Comparison of ENCODE assay signal across 9 mouse cellular contexts in genomic region chr1:152400556-152401540, GRCm38 (mm10). TPM values are rescaled to one million over a fixed set of nuclear protein-coding genes. Genes with fewer than 3 reads are reported as not detected.
A peak's percentile ranks its signal among the peaks of the same experiment; 100 is the strongest.
DNase-seq lines count a peak whose midpoint lies in the region; ATAC-seq and TF ChIP-seq lines count a peak whose summit lies in the region.
"Had no signal": no experiment of that assay in that cellular context is flagged by ENCODE, and none has a peak within 500 bp of the region (broad histone marks: within the 10 kb centered on the region; RNA-seq: fewer than 3 reads in every experiment).

No protein-coding gene starts in this region.

- TF ChIP-seq EP300 in heart, adult 2 months (IDR thresholded peaks at IDR 0.05; ENCODE audit: insufficient read depth, low read depth, low read length), result no peak

- H3K9ac ChIP-seq in heart, adult 2 months (ENCODE audit: low read depth, low read length), result peak overlapping the region; percentile 85
- H3K9ac ChIP-seq in liver, embryonic 11.5 days (ENCODE audit: low read depth, low read length), result no peak overlapping the region

- peak overlapping the region; percentile 79 for H3K27ac ChIP-seq in heart, adult 2 months
- peak overlapping the region; percentile 87 for H3K27ac ChIP-seq in hindbrain, embryonic 10.5 days
- no peak overlapping the region for H3K27ac ChIP-seq in liver, embryonic 11.5 days (ENCODE audit: low read depth, low read length)

- DNase-seq in heart, adult 2 months, result peak; percentile 24 to 34
- DNase-seq in heart, postnatal 10 days, result no peak
- peak; percentile 30 for DNase-seq in embryo, embryonic 10.5 days (ENCODE audit: low spot score)
- peak; percentile 7 for DNase-seq in hindbrain, embryonic 10.5 days (ENCODE audit: low spot score)
- DNase-seq in liver, embryonic 11.5 days (ENCODE audit: low spot score), result peak; percentile 34
- DNase-seq in right cerebral cortex, postnatal 36 days (ENCODE audit: low spot score in 2 of 2), result peak; percentile 44 to 57
- no peak for DNase-seq in thymus, postnatal 36 days
- no peak for DNase-seq in thymus, adult 18-20 months

- intact Hi-C loops in heart, adult 2 months (cut with DNase I), result loop anchor here (2.0 to 5.0 kb wide), 4 partner anchors 22 to 111 kb away; no protein-coding TSS in a partner anchor
- intact Hi-C loops in heart, postnatal 10 days (cut with DNase I), result loop anchor here (5.0 kb wide), 2 partner anchors 56 to 96 kb away; no protein-coding TSS in a partner anchor

- H3K4me2 ChIP-seq in liver, embryonic 11.5 days, result peak overlapping the region; percentile 71

- H3K36me3 ChIP-seq in heart, adult 2 months (ENCODE audit: control insufficient read depth, insufficient read depth, low read length), result no peaks in the 10 kb centered on the region
- H3K36me3 ChIP-seq in hindbrain, embryonic 10.5 days, result no peaks in the 10 kb centered on the region
- H3K36me3 ChIP-seq in liver, embryonic 11.5 days (ENCODE audit: control insufficient read depth, insufficient read depth, low read length), result no peaks in the 10 kb centered on the region

- 23% methylated on average over 14 of the region's 14 CpGs for WGBS in heart, adult 2 months
- WGBS in hindbrain, embryonic 10.5 days, result 20% methylated on average over 14 of the region's 14 CpGs
- 26% methylated on average over 14 of the region's 14 CpGs for whole genome bisulfite sequencing in liver, embryonic 11.5 days

- H3K9me3 ChIP-seq in hindbrain, embryonic 10.5 days, result 0 out of 2 replicates have a peak, but pooled peaks cover 3% of the 10 kb centered on the region
- H3K9me3 ChIP-seq in liver, embryonic 11.5 days (ENCODE audit: control insufficient read depth, low read length), result no peaks in the 10 kb centered on the region; the same call in 1 of the 2 replicates

- ATAC-seq in liver, embryonic 11.5 days (replicated peaks; ENCODE audit: low FRiP score), result no peak

- H3K4me1 ChIP-seq in heart, adult 2 months (ENCODE audit: control insufficient read depth, insufficient read depth, low read length), result peaks cover 5% of the 10 kb centered on the region
- peaks cover 20% of the 10 kb centered on the region for H3K4me1 ChIP-seq in hindbrain, embryonic 10.5 days (replicated peaks)
- H3K4me1 ChIP-seq in liver, embryonic 11.5 days (replicated peaks; ENCODE audit: control insufficient read depth, insufficient read depth, low read length), result no peaks in the 10 kb centered on the region

- peak; percentile 53 for TF ChIP-seq POLR2A in heart, adult 2 months (IDR thresholded peaks at IDR 0.05; ENCODE audit: insufficient read depth, low read depth, low read length)

- peak overlapping the region; percentile 82 for H3K4me3 ChIP-seq in heart, adult 2 months
- peak overlapping the region; percentile 79 for H3K4me3 ChIP-seq in hindbrain, embryonic 10.5 days
- peak overlapping the region; percentile 57 for H3K4me3 ChIP-seq in liver, embryonic 11.5 days (ENCODE audit: low read depth, low read length)

- no peaks in the 10 kb centered on the region; the same call in 1 of the 2 replicates for H3K27me3 ChIP-seq in heart, adult 2 months (ENCODE audit: control insufficient read depth, insufficient read depth, low read length)
- peaks cover 38% of the 10 kb centered on the region for H3K27me3 ChIP-seq in hindbrain, embryonic 10.5 days (ENCODE audit: insufficient read depth, poor library complexity, severe bottlenecking)
- H3K27me3 ChIP-seq in liver, embryonic 11.5 days (replicated peaks; ENCODE audit: control insufficient read depth, insufficient read depth, low read length), result peaks cover 33% of the 10 kb centered on the region

- TF ChIP-seq CTCF in heart, adult 2 months (IDR thresholded peaks at IDR 0.05), result no peak

- H3K79me2 ChIP-seq in heart, adult 2 months (replicated peaks; ENCODE audit: control insufficient read depth, insufficient read depth, low read length), result no peaks in the 10 kb centered on the region

RNA-seq across cellular contexts. Expression of gene Colgalt2, which starts 1.2 kb away (rescaled TPM):
- total RNA-seq in heart, adult 2 months (2021), result 1 to 10 TPM; 3.3 to 4.1 TPM
- polyA plus RNA-seq in heart, adult 2 months (2012; rRNA removed), result 5.3 and 7.0 TPM in 2 replicates
- 1 to 10 TPM; 5.1 to 5.9 TPM for total RNA-seq in heart, postnatal 10 days (2021)
- polyA plus RNA-seq in hindbrain, embryonic 10.5 days (2016; fragmentation: Nextera tagmentation; extraction: Ambion mirVana), result 1.7 and 1.8 TPM in 2 replicates
- polyA plus RNA-seq in liver, embryonic 11.5 days (2014; fragmentation: Nextera tagmentation; extraction: Ambion mirVana), result 1.3 and 1.7 TPM in 2 replicates
- total RNA-seq: MEL had no signal

RNA-seq across cellular contexts. Expression of gene Tsen15, which starts 14.4 kb away (rescaled TPM):
- 10 to 100 TPM; 19.3 to 21.0 TPM for total RNA-seq in heart, adult 2 months (2021)
- polyA plus RNA-seq in heart, adult 2 months (2012; rRNA removed), result 14.4 and 24.8 TPM in 2 replicates
- 10 to 100 TPM; 16.3 to 22.1 TPM for total RNA-seq in heart, postnatal 10 days (2021)
- polyA plus RNA-seq in hindbrain, embryonic 10.5 days (2016; fragmentation: Nextera tagmentation; extraction: Ambion mirVana), result 49.9 and 64.4 TPM in 2 replicates
- polyA plus RNA-seq in liver, embryonic 11.5 days (2014; fragmentation: Nextera tagmentation; extraction: Ambion mirVana), result 74.8 and 84.0 TPM in 2 replicates

Comparison
In these comparisons a context has a peak if more than half of its experiments do, and no peak if none do; other contexts are left out.
1. DNase-seq: peak in heart, adult 2 months (2 of 2), embryo, embryonic 10.5 days (single experiment), hindbrain, embryonic 10.5 days (single experiment), liver, embryonic 11.5 days (single experiment) and right cerebral cortex, postnatal 36 days (2 of 2); none in heart, postnatal 10 days (0 of 2), thymus, postnatal 36 days (0 of 2) and thymus, adult 18-20 months (0 of 2).
2. Peak in every context shown above with its lines, with median percentiles within 50 percentile points of each other: H3K4me3 ChIP-seq.